8 mouse cellular contexts compared by ENCODE assay signal in the genomic region with DNA sequence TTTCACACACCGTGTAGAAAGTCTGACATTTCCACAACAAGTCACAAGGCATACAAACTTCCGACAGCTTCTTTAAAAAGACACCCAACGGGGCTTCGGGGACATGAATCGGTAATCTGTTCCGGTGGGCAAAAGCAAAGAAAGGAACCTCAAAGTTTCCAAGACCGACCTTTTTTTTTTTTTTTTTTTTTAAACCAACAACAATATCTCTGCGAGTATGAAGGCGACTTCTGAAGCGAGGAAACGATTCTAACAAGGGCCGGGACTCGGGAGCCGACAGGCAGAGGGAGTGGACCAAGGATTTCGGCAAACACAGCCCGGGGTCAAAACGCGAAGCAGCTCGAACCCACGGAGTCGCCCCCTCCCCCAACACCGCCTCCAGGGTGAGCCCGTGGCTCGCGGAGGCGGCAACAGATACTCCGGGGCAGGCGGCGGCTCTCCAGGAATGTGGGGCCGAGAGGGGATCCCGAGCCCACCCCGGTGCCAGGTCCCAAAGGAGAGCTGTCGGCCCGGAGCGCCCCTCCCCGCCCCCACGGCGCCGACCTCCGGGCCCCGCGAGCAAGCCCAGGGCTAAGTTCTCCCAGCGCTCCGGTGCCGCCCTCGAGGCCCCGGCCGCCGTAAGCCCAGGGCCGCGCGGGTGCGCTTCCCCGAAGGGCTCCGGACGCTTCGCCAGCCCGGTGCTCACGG. TPM values are rescaled to one million over a fixed set of nuclear protein-coding genes. Genes with fewer than 3 reads are reported as not detected.
DNase-seq lines count a peak whose midpoint lies in the region; ATAC-seq and TF ChIP-seq lines count a peak whose summit lies in the region.

No protein-coding gene starts in this region.

- no peaks in the 10 kb centered on the region for H3K27me3 ChIP-seq in MEL (ENCODE audit: control insufficient read depth in 1 of 2, insufficient read depth in 2 of 2, low read length in 2 of 2)
- H3K27me3 ChIP-seq in hindbrain, embryonic 11.5 days (ENCODE audit: control insufficient read depth, insufficient read depth, low read length), result no peaks in the 10 kb centered on the region

- TF ChIP-seq POLR2A in MEL (IDR thresholded peaks at IDR 0.05; ENCODE audit: control insufficient read depth in 1 of 2, insufficient read depth in 1 of 2, low read depth in 1 of 2, low read length in 2 of 2, poor library complexity in 1 of 2), result no peak

- H3K79me2 ChIP-seq in MEL (ENCODE audit: control insufficient read depth, insufficient read depth, low read length, poor library complexity), result peaks cover 38% of the 10 kb centered on the region

- ATAC-seq in frontal cortex, adult (ENCODE audit: low TSS enrichment), result peak; percentile 15
- ATAC-seq in hindbrain, embryonic 11.5 days (ENCODE audit: low FRiP score), result peak; percentile 73

- H3K9ac ChIP-seq in MEL (ENCODE audit: control insufficient read depth, low read depth, low read length, poor library complexity, severe bottlenecking), result peak overlapping the region; percentile 99
- H3K9ac ChIP-seq in hindbrain, embryonic 11.5 days (ENCODE audit: low read depth, low read length), result peak overlapping the region; percentile 97

- peak overlapping the region; percentile 28 for H3K4me2 ChIP-seq in hindbrain, embryonic 11.5 days (replicated peaks; ENCODE audit: low read depth, low read length)

- peak overlapping the region; percentile 74 to 91 for H3K4me3 ChIP-seq in MEL (ENCODE audit: control insufficient read depth in 1 of 2, insufficient read depth in 1 of 2, low read depth in 2 of 2, low read length in 2 of 2)
- H3K4me3 ChIP-seq in hindbrain, embryonic 11.5 days (ENCODE audit: low read depth, low read length), result peak overlapping the region; percentile 97

- no peaks in the 10 kb centered on the region for H3K9me3 ChIP-seq in MEL (replicated peaks; ENCODE audit: insufficient read depth, low read length)
- no peaks in the 10 kb centered on the region for H3K9me3 ChIP-seq in hindbrain, embryonic 11.5 days (ENCODE audit: control insufficient read depth, low read length)

- TF ChIP-seq EP300 in MEL (IDR thresholded peaks at IDR 0.05; ENCODE audit: low read depth in 1 of 2, low read length in 2 of 2), result no peak

- H3K36me3 ChIP-seq in MEL (ENCODE audit: control insufficient read depth in 1 of 2, insufficient read depth in 2 of 2, low read length in 2 of 2), result peaks cover 0 to 23% of the 10 kb centered on the region in 2 experiments; a peak in 2 of 4 replicates
- no peaks in the 10 kb centered on the region for H3K36me3 ChIP-seq in hindbrain, embryonic 11.5 days (ENCODE audit: control insufficient read depth, insufficient read depth, low read length)

- under 1% methylated on average over 48 of the region's 59 CpGs for WGBS in hindbrain, embryonic 11.5 days

- no peak for TF ChIP-seq CTCF in MEL (IDR thresholded peaks at IDR 0.05 in 2 of 3, conservative IDR thresholded peaks at IDR 0.05 in 1 of 3; ENCODE audit: control insufficient read depth in 1 of 3, insufficient read depth in 1 of 3, low read depth in 2 of 3, low read length in 3 of 3, poor library complexity in 1 of 3, severe bottlenecking in 1 of 3)

- peak overlapping the region; percentile 67 for H3K27ac ChIP-seq in MEL (ENCODE audit: control insufficient read depth, low read depth, low read length)
- peak overlapping the region; percentile 96 for H3K27ac ChIP-seq in hindbrain, embryonic 11.5 days (ENCODE audit: low read depth, low read length)

- DNase-seq in MEL (ENCODE audit: low read depth, low spot score), result peak; percentile 62
- DNase-seq in cerebellum, adult 9-10 months, result peak; percentile 45
- peak; percentile 82 for DNase-seq in hindbrain, embryonic 11.5 days (ENCODE audit: low spot score)
- DNase-seq in layer of hippocampus, postnatal 25 days (ENCODE audit: extremely low spot score in 1 of 2, low spot score in 1 of 2), result peak; percentile 36 to 44
- peak; percentile 37 for DNase-seq in lung, postnatal 25 days (ENCODE audit: low spot score)
- peak; percentile 62 for DNase-seq in ovary, postnatal 36 days (ENCODE audit: low spot score)
- peak; percentile 78 for DNase-seq in thymus, postnatal 4 days

- TF ChIP-seq RAD21 in MEL (IDR thresholded peaks at IDR 0.05; ENCODE audit: low read depth, low read length), result no peak

- H3K4me1 ChIP-seq in MEL (ENCODE audit: control insufficient read depth in 1 of 2, insufficient read depth in 2 of 2, low read length in 2 of 2), result peaks cover 7 to 11% of the 10 kb centered on the region in 2 experiments; a peak in 3 of 4 replicates
- H3K4me1 ChIP-seq in hindbrain, embryonic 11.5 days (replicated peaks; ENCODE audit: control insufficient read depth, insufficient read depth, low read length), result no peaks in the 10 kb centered on the region

TF ChIP-seq in MEL, 35 proteins besides CTCF, POLR2A, EP300 and RAD21:
- TF ChIP-seq GATA1 (IDR thresholded peaks at IDR 0.05; ENCODE audit: low read depth, low read length), result no peak
- peak; percentile 95 for TF ChIP-seq ZNF384 (IDR thresholded peaks at IDR 0.05; ENCODE audit: low read depth, low read length)

RNA-seq across cellular contexts. Expression of gene Rnf2, which starts 0.8 kb away (rescaled TPM):
- 30.1 and 30.7 TPM in 2 replicates for total RNA-seq in MEL (2012; rRNA removed)
- polyA plus RNA-seq in MEL (2012; ENCODE audit: insufficient read depth in 1 of 2, insufficient read length in 2 of 2, low read depth in 1 of 2, low replicate concordance in 2 of 2, missing spikeins in 1 of 2), result 10 to 100 TPM; 27.5 to 78.2 TPM
- 149 and 160 TPM in 2 replicates for polyA plus RNA-seq in hindbrain, embryonic 11.5 days (2014; fragmentation: Nextera tagmentation; extraction: Ambion mirVana)
- 10 to 100 TPM; 39.1 to 44.7 TPM for total RNA-seq in layer of hippocampus, postnatal 25 days (2021)

Comparison
In these comparisons a context has a peak if more than half of its experiments do, and no peak if none do; other contexts are left out.
1. Peak in every context shown above with its lines: DNase-seq, ATAC-seq, H3K4me3 ChIP-seq and H3K27ac ChIP-seq.